Mouse (Mus musculus): Measurements from ENCODE around the gene Slc41a2.
A peak's percentile ranks its signal among the peaks of the same experiment; 100 is the strongest.

Slc41a2 gene

DNA sequence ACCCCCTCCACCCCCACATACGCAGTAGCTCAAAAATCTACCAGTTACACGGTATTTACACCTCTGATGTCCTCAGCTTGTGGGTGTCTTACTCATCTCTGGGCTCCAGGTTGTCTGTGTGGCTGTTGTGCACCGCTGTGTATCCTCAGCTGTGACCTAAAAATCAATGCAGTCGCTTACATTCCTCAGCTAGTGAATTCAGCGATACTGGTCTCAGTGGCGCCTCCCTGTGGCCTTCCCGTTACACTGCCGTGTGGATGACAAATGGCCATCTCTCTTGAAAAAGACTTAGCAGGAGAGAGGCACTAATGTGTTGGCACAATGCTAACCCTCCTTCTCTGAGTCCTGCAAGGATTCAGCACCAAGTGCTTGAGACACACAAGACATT lies 155.1 kb downstream of the Slc41a2 start:
- peak; percentile 84 to 92 for DNase-seq

DNA sequence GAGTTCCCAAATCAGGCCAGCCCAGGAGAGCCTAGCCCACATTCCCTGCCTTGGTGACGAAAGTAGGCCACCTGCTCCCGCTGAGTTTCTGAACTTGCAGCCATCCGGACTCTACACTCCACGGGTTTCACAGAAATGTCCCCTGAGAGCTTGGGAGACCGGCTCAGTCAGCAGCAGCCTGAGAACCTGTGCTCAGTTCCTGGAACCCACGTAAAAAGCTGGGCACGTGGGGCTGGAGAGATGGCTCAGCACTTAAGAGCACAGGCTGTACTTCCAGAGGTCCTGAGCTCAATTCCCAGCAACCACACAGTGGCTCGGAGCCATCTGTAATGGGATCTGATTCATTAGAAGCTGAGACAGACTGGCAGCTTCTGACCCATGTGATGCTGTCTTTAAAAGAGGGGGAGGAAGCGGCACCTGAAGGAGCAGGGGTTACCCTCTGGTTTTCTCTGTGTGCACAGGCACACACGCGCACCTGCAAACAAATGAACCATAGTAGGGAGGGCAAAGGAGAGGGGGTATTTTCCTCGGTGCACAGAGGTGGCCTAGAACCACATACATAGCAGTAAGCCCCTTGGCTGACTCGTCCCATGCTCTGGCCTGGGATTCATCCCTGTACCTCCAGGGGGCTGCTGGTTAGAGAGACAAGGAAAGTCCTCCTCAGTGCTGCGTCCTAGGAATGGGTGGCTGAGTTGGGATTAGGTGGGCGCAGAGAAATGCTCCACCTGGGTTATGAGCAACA lies 155.7 kb downstream of the Slc41a2 start:
- DNase-seq, result peak; percentile 67 to 70

All from cerebellum, postnatal 25 days (tissue).